Mouse (Mus musculus) adrenal gland, postnatal 14 days (tissue): ENCODE measurements around the gene Xpnpep1. TPM values are rescaled to one million over a fixed set of nuclear protein-coding genes. Genes with fewer than 3 reads are reported as not detected.
A peak's percentile ranks its signal among the peaks of the same experiment; 100 is the strongest.

Experiments used
- DNase-seq: peaks from one replicate; pipeline ENCODE4 v3.0.0; 2021; ENCODE audit warnings: mixed read lengths
- total RNA-seq: library from RNA; stranded (reverse); gene quantifications from 2 replicates; pipeline ENCODE4 v1.2.3, GENCODE M21; 2021

Xpnpep1 gene
- total RNA-seq, 1 experiment from 2014 or later, result 104 TPM

DNA sequence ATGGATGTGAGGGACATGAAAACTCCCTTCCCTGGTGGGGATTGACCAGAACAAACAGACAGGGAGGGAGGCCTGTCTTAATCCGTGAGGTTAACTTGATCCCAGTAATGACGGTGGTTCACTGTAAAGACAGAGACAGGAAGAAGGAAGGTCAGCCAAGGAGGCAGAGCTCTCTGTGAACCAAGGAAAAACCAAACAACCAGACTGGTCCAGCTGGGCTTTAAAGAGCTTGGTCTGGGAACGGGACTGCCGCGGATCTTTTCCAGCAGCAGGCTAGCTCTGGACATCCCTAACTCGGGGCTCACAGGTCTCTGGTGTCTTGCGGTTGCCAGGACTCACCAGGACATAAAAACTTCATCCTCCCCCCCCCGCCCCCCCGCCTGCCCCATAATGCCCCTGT lies 26.5 kb upstream of the Xpnpep1 start:
- no peak for DNase-seq

DNA sequence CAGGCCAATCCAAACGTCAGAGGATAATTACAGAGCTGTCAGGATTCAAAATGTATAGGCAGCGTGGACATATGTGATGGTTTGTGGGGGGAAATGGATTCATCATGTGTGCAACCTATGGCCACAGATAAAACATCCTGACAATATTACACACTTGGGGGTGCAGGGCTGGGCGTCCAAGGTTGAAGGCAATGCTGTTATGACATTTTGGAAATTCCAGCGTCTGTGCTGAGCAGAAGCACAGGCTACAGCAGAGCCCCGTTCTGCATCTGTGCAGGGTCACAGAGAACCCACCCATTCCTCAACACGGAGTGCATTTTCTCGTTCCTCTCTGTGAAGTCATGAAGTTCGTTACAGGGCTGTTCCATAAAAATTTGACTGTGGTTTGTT lies 25.0 kb upstream of the Xpnpep1 start:
- DNase-seq, result no peak

DNA sequence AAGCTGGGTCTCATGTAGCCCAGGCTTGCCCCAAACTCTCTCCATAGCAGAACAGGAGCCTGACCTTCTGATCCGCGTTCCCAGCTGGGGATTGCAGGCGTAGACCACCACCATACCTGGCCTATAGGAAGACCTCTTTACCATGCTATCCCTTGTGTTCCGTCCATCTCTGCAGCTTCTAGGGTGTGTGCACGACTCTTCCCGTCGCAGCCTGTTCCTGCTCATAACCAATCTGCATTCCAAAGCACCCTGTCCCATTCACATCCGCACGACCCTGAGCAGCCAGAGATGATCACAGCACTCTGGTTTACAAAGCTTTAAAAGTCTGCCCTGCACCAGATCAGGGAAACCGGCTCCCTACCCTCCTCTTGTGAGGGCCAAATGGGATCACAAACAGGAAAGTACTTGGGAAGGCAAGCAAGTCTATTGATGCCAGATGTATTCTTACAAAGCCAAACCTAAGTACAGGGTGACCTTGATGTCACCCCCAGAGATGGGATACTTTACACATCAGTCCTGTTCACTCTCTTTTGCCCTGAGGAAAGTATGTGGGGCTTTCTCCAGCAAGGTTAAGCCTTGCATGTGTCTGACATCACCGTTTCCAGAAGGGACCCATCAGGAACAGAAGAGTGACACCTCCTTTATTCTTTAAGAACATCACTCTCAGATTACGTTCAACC lies 24.4 kb upstream of the Xpnpep1 start:
- no peak for DNase-seq

DNA sequence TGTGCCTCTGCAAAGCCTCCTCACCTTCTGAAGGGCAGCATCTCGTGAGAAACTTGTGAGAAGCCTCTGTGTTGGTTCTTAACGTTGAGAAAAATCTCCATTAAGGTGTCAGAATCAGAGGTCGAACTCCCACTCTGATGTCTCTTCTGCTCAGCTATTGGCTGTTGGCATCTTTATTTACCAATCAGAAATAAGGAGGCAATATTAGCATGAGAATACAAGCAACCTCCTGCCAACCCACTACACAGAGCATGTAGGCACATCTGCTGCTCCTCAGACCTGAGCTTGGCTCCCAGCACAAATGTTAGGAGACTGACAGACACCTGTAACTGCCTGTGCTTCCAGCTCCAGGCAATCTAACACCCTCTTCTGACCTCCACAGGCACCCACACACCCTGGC lies 22.0 kb upstream of the Xpnpep1 start:
- DNase-seq, result no peak

- DNase-seq, result no peak
Observed at GRCm38 (mm10) chr19:53059344-53060111, 19.5 kb upstream of the Xpnpep1 start.

DNA sequence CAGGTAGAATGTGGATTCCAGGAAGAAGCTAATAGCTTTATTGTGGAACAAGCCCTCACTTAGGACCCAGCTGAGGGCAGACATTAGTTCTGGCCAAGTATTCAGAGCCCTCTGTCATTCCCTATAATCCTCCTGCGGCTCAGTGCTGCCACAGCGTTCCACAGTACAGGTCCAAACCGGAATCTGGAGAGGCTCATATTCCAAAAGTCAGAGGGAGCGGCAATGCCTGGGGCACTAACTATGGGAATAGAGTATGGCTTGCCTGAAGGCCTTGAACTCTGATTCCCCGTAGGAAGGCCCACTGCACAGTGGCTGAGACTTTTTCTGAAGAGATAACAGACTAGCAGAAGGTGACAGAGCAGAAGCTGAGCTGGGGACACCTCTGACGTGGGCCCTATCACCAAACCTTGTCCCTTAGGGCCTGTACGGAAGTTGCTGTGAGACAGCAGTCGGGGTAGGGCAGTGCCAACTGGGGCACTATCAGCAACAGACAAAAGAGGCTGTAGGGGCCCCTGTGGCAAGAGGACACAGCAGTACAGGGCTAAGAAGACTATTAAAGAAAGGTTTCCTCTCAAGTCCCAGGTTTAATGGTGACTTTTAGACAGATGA lies 18.8 kb upstream of the Xpnpep1 start:
- DNase-seq, result no peak

DNA sequence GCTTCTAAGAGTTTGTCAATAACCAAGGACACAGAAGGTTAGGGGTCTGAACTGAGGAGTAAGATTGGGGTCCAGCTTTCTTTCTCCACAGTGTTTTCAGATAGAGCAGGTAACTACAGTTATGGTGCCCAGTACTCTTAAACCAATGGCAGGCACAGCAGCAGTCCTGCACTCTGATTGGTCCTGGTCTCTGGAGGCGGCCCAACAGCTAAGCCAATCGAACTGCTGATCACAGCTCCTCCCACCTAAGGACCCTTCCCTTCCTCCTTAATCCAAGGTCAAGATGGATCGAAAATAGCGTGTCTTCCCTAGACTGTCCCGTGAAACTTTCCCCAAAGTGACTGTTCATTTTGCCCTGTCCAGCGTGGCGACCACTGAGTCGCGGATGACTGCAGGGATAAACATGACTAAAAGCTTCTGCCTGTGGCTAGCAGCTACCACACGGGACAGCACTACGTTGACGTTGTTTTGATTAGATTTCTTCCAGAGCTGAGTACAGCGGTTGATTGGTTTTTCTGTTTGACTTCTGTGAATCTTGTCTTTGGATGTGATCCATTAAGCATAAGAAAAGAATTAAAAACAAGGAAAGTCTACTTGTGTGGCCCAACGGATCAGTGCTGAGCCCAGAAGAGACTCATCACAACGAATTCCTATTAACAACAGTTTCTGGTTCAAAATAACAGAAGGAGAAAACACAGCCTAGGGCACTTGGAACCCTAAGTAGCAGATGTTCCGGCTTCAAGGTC lies 18.1 kb upstream of the Xpnpep1 start:
- DNase-seq, result no peak

DNA sequence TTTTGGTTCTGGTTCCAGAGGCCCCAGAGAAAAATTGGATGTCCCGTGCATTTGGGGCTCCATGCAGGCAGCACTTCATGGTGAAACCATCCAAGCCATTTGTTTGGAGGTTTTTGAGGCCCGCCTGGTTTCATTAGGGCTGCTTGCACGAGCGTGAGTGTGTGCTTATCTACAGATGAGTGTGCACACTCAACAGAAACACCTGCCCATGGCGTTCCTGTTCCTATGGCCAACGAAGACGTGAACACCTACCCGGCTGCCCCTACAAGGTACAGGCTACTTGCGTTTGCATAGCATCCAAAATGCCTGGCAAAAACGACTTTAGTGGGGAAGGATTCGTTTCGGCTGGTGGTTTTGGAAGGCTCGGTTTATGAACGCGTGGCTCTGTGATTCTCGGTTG lies 13.3 kb upstream of the Xpnpep1 start:
- DNase-seq, result no peak

GRCm38 (mm10) chr19:53052031-53052670 lies 12.1 kb upstream of the Xpnpep1 start:
- DNase-seq, result peak; percentile 55

- DNase-seq, result peak; percentile 52
Observed at GRCm38 (mm10) chr19:53051288-53051985, 11.4 kb upstream of the Xpnpep1 start.

- DNase-seq, result peak; percentile 18
Observed at GRCm38 (mm10) chr19:53050100-53050499, 10.1 kb upstream of the Xpnpep1 start.

GRCm38 (mm10) chr19:53047208-53047607 lies 7.2 kb upstream of the Xpnpep1 start:
- peak; percentile 40 for DNase-seq

DNA sequence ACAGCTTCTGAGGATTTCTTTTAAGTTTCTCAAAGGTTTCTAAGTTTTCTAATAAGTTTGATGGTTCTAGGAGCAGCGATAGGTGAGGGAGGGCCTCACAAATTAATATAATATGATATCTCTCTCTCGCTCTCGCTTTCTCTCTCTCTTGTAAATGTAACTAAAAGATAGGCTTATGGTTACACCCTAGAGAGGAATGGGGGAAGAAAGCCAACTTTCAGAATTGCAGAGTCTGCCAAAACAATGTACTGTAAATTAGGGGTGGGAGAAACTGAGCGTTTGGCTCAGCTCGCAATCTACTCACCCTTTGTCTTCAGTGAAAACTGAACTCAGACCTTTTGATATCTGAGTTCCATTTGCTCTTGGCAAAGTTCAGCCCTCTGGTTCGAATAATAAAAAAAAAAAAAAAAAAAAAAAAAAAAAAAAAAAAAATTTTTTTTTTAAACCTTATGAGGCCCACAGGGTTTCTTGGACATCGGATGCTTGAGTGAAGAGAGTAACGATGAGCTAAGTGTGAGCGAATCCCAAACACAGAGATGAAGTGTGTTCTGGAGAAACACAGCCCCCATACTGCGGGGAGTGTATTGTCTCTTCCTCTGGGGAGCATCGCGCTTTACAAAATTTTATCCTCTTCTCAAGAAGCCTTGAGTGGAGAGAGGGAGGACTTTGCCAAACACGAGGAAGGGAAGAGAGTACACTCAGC lies 3.6 kb upstream of the Xpnpep1 start:
- DNase-seq, result no peak

- no peak for DNase-seq
Observed at GRCm38 (mm10) chr19:53041570-53041969, 1.6 kb upstream of the Xpnpep1 start.

- no peak for DNase-seq
Observed at GRCm38 (mm10) chr19:53041133-53041510, 1.1 kb upstream of the Xpnpep1 start.

GRCm38 (mm10) chr19:53039090-53039489 lies 924 bp downstream of the Xpnpep1 start:
- DNase-seq, result no peak

DNA sequence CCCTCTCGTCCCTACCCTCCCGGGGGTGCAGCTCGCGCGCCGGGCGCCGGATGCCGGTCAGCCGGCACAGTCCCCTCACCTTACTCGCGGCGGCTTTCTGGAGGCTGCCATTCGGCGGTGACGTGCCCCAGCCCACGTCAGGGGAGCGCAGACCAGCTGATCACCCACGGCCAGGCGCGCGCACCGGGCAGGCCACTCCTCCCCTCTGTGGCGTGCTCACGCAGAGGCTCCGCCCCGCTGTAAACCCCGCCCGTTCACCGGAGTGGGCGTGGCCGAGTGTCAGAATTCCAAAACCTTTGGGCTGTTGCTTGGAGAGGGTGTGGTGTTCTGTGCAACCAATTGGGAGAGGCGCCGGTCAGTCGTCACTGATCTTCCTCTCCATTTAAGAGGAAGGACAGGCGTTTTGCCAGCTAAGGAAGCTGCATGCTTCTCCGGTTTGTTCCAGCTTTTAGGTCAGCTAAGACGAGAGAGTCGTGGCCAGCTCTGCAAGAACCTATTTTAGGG lies 1.5 kb downstream of the Xpnpep1 start:
- DNase-seq, result peak; percentile 99

DNA sequence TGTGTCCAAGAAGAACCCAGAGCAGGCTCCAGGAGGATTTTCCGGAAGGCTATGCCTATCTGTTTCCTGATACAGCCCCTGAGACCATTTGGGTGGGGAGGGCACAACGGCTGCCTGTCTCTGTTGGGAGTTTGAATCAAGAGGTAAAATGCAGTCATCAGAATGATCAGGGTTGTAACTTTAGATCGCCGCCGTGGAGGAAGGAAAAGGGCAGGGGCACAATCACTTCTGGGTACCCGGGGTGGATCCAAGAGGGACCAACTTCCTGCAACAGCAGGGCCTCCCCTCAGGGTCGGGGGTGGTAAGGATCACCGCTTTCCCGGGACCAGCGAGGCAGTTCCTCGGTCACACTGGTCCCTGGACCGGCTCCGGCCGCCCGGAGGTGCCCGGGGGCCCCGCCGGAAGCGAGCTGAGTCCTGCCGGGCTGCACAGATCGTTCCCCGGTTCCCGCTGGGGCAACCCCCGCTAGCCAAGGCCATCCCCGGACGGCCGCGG lies 2.0 kb downstream of the Xpnpep1 start:
- DNase-seq, result no peak

DNA sequence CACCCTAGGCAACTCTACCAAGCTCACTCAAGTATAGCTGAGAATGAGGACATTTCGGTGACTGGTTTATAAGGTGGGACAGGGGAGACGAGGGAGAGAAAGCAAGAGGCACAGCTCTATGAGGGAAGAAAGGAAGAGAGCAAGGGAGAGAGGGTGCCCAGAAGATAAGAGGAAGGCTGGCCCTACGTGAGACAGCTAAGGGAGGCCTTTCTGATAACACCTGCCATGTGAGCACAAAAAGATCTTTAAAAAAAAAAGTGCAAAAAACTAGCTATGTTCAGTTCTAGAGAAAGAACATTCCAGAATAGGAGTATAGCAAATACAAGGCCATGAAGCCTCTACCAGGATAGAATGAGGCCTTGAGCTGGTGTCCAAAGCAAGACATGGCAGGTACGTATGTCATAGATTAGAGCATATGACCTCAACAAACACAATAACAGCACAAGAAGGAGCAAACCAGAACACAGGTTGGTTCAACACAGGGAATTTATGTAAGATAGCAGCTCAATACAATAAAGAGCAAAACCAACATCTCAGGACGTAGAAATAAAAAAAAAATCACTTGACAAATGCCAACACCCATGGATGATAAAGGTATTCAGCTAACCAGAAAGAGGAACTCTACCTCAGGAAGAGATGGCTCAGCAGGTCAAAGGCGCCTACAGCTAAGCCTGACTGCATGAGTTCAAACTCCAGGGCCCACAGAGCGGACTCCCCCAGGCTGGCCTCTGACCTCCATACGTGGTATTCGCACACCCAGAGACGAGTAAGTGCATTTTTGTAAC lies 6.7 kb downstream of the Xpnpep1 start:
- DNase-seq, result no peak

- no peak for DNase-seq
Observed at GRCm38 (mm10) chr19:53032647-53033046, 7.4 kb downstream of the Xpnpep1 start.
